Mouse (Mus musculus): ENCODE data around the gene Slc16a10.

The Slc16a10 gene

GRCm38 (mm10) chr10:40141864-40142523 is at the start of gene Slc16a10:
Gene Slc16a10 (minus strand): TSS chr10:40142258.
- WGBS = 2% methylated on average over 73 of the region's 76 CpGs

GRCm38 (mm10) chr10:40191338-40191979 is 49.4 kb upstream of the Slc16a10 start:
- 65% methylated on average over 22 of the region's 22 CpGs for WGBS

- WGBS = 84% methylated on average over 8 of the region's 8 CpGs
Measured at GRCm38 (mm10) chr10:40190871-40191270, 48.8 kb upstream of the Slc16a10 start.

GRCm38 (mm10) chr10:40189689-40190088 is 47.6 kb upstream of the Slc16a10 start:
- WGBS = 93% methylated on average over 2 of the region's 2 CpGs

- 93% methylated on average over 3 of the region's 3 CpGs for WGBS
Measured at GRCm38 (mm10) chr10:40188831-40189230, 46.8 kb upstream of the Slc16a10 start.

GRCm38 (mm10) chr10:40180011-40180410 is 38.0 kb upstream of the Slc16a10 start:
- 87% methylated on average over 2 of the region's 2 CpGs for WGBS

- WGBS = 91% methylated on average over 5 of the region's 5 CpGs
Measured at GRCm38 (mm10) chr10:40179142-40179541, 37.1 kb upstream of the Slc16a10 start.

- 21% methylated on average over 6 of the region's 6 CpGs for WGBS
Measured at GRCm38 (mm10) chr10:40177323-40177962, 35.4 kb upstream of the Slc16a10 start.

GRCm38 (mm10) chr10:40172136-40172535 is 30.1 kb upstream of the Slc16a10 start:
- WGBS = 95% methylated on average over 6 of the region's 6 CpGs

- 65% methylated on average over 8 of the region's 8 CpGs for WGBS
Measured at GRCm38 (mm10) chr10:40171211-40171610, 29.2 kb upstream of the Slc16a10 start.

GRCm38 (mm10) chr10:40170141-40170558 is 28.1 kb upstream of the Slc16a10 start:
- WGBS = 82% methylated on average over 4 of the region's 4 CpGs

- 84% methylated on average over 10 of the region's 10 CpGs for WGBS
Measured at GRCm38 (mm10) chr10:40169566-40169965, 27.5 kb upstream of the Slc16a10 start.

- 66% methylated on average over 7 of the region's 7 CpGs for WGBS
Measured at GRCm38 (mm10) chr10:40169088-40169487, 27.0 kb upstream of the Slc16a10 start.

- 47% methylated on average over 27 of the region's 27 CpGs for WGBS
Measured at GRCm38 (mm10) chr10:40164421-40165386, 22.6 kb upstream of the Slc16a10 start.

GRCm38 (mm10) chr10:40163914-40164313 is 21.9 kb upstream of the Slc16a10 start:
- 88% methylated on average over 13 of the region's 13 CpGs for WGBS

GRCm38 (mm10) chr10:40163338-40163737 is 21.3 kb upstream of the Slc16a10 start:
- WGBS = 93% methylated on average over 8 of the region's 8 CpGs

GRCm38 (mm10) chr10:40161701-40162255 is 19.7 kb upstream of the Slc16a10 start:
- WGBS = 95% methylated on average over 5 of the region's 5 CpGs

- WGBS = 93% methylated on average over 2 of the region's 2 CpGs
Measured at GRCm38 (mm10) chr10:40161236-40161635, 19.2 kb upstream of the Slc16a10 start.

GRCm38 (mm10) chr10:40152550-40152857 is 10.4 kb upstream of the Slc16a10 start:
- 55% methylated on average over 4 of the region's 4 CpGs for WGBS

GRCm38 (mm10) chr10:40151852-40152549 is 9.9 kb upstream of the Slc16a10 start:
- WGBS = 74% methylated on average over 8 of the region's 8 CpGs

- 96% methylated on average over 5 of the region's 5 CpGs for WGBS
Measured at GRCm38 (mm10) chr10:40149584-40150145, 7.6 kb upstream of the Slc16a10 start.

Measured in cerebral cortex, adult 2 months (tissue).